26 mouse cellular contexts compared by ENCODE assay signal in the genomic region with DNA sequence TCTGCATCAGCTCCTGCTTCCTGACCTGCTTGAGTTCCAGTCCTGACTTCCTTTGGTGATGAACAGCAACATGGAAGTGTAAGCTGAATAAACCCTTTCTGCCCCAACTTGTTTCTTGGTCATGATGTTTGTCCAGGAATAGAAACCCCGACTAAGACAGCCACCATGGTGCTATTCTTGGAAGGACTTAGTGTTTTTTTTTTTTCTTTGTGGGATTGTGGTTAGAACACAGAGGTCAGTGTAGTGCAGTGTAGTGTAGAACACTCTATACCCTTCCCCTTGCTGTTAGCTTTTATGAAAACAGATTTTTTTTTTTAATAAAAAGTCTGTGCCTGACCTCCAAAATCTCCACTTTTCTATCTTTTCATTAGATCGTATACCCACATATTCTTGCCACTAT. TPM values are rescaled to one million over a fixed set of nuclear protein-coding genes. Genes with fewer than 3 reads are reported as not detected.
DNase-seq lines count a peak whose midpoint lies in the region; ATAC-seq and TF ChIP-seq lines count a peak whose summit lies in the region.
"Had no signal": no experiment of that assay in that cellular context is flagged by ENCODE, and none has a peak within 500 bp of the region (broad histone marks: within the 10 kb centered on the region; RNA-seq: fewer than 3 reads in every experiment).

No protein-coding gene starts in this region.

- peak; percentile 72 for ATAC-seq in common myeloid progenitor, adult 5-6 weeks (replicated peaks; ENCODE audit: low read depth, poor library complexity, severe bottlenecking)
- ATAC-seq in megakaryocyte, adult 5-6 weeks (ENCODE audit: poor library complexity, severe bottlenecking) = 0 out of 2 replicates have a peak, but pooled peaks have one; percentile 24
- ATAC-seq: forebrain, embryonic 13.5 days; forebrain, embryonic 16.5 days; hindbrain, embryonic 16.5 days; intestine, embryonic 15.5 days had no signal

- DNase-seq in 3T3-L1 (ENCODE audit: low read depth, low spot score) (peak; percentile 20), CH12.LX (ENCODE audit: extremely low read depth) (peak; percentile 40)
- no peak for DNase-seq in left cerebral cortex, postnatal 14 days (ENCODE audit: low spot score in 2 of 2)
- DNase-seq in thymus, postnatal 14 days = no peak
- DNase-seq in gastrocnemius, postnatal 10 days = no peak
- DNase-seq: adrenal gland, adult 8-10 months; adrenal gland, postnatal 25 days; cerebellum, adult 18-20 months; cerebellum, adult 9-11 months; cerebellum, postnatal 25 days; embryo, embryonic 11 days; heart, postnatal 10 days; heart, postnatal 36 days; kidney, adult 11 months had no signal

- dilution Hi-C loops in CH12.LX (cut with MboI; ENCODE audit: extremely low pct_ligation_motif_present, extremely low pct_unique_long_range_greater_than_20kb, low sequenced_read_pairs) = no loop called here

- in situ Hi-C loops in CH12.LX (cut with MboI; ENCODE audit: low pct_ligation_motif_present, low pct_unique_long_range_greater_than_20kb, low sequenced_read_pairs) = no loop called here

- H3K4me1 ChIP-seq in CH12.LX (ENCODE audit: control insufficient read depth in 1 of 2, insufficient read depth in 2 of 2) = peaks cover 19 to 57% of the 10 kb centered on the region in 2 experiments
- H3K4me1 ChIP-seq: forebrain, embryonic 10.5 days; forebrain, embryonic 13.5 days; heart, embryonic 12.5 days; heart, embryonic 15.5 days; hindbrain, embryonic 10.5 days; hindbrain, embryonic 13.5 days; intestine, embryonic 15.5 days had no signal

- no peak for TF ChIP-seq CTCF in CH12.LX (conservative IDR thresholded peaks at IDR 0.05 in 1 of 2, IDR thresholded peaks at IDR 0.05 in 1 of 2; ENCODE audit: low read depth in 2 of 2, low read length in 2 of 2)

- TF ChIP-seq POLR2A in CH12.LX (IDR thresholded peaks at IDR 0.05; ENCODE audit: low read depth, low read length) = no peak

- no peak overlapping the region for H3K4me3 ChIP-seq in CH12.LX (replicated peaks in 1 of 3; ENCODE audit: low read depth in 2 of 3, low read length in 2 of 3, poor library complexity in 1 of 3)
- H3K4me3 ChIP-seq: forebrain, embryonic 10.5 days; forebrain, embryonic 13.5 days; heart, embryonic 12.5 days; heart, embryonic 15.5 days; hindbrain, embryonic 10.5 days; hindbrain, embryonic 13.5 days; intestine, embryonic 15.5 days had no signal

- TF ChIP-seq EP300 in CH12.LX (IDR thresholded peaks at IDR 0.05; ENCODE audit: low read length) = peak; percentile 77

- H3K36me3 ChIP-seq in CH12.LX (replicated peaks in 1 of 2; ENCODE audit: control insufficient read depth in 1 of 2, insufficient read depth in 1 of 2, low read length in 1 of 2) = peaks cover 14 to 15% of the 10 kb centered on the region in 2 experiments
- H3K36me3 ChIP-seq: intestine, embryonic 15.5 days had no signal

- H3K9me3 ChIP-seq in CH12.LX (replicated peaks; ENCODE audit: low read length) = no peaks in the 10 kb centered on the region
- H3K9me3 ChIP-seq: forebrain, embryonic 10.5 days; forebrain, embryonic 13.5 days; G1E; heart, embryonic 12.5 days; heart, embryonic 15.5 days; hindbrain, embryonic 10.5 days; hindbrain, embryonic 13.5 days; intestine, embryonic 15.5 days had no signal

- no peaks in the 10 kb centered on the region for H3K27me3 ChIP-seq in CH12.LX (replicated peaks)
- H3K27me3 ChIP-seq: forebrain, embryonic 13.5 days; heart, embryonic 12.5 days; heart, embryonic 15.5 days; hindbrain, embryonic 13.5 days; intestine, embryonic 15.5 days had no signal

- H3K4me2 ChIP-seq in CH12.LX (ENCODE audit: insufficient read depth, low read depth, poor library complexity, severe bottlenecking) = peak overlapping the region; percentile 33; the same call in 1 of the 2 replicates
- H3K4me2 ChIP-seq: forebrain, embryonic 13.5 days; heart, embryonic 12.5 days; heart, embryonic 15.5 days; hindbrain, embryonic 13.5 days; intestine, embryonic 15.5 days had no signal

- H3K79me2 ChIP-seq in CH12.LX (replicated peaks; ENCODE audit: control insufficient read depth, extremely low read depth, insufficient read depth, poor library complexity, severe bottlenecking) = peaks cover 5% of the 10 kb centered on the region; the same call in 1 of the 2 replicates

- H3K27ac ChIP-seq in CH12.LX (ENCODE audit: insufficient read depth, low read depth) = no peak overlapping the region; the same call in 1 of the 2 replicates
- H3K27ac ChIP-seq: forebrain, embryonic 10.5 days; forebrain, embryonic 13.5 days; heart, embryonic 15.5 days; hindbrain, embryonic 10.5 days; hindbrain, embryonic 13.5 days; intestine, embryonic 15.5 days had no signal

- intact Hi-C loops in left cerebral cortex, postnatal 14 days (cut with DNase I) = no loop called here

- TF ChIP-seq RAD21 in CH12.LX (IDR thresholded peaks at IDR 0.05; ENCODE audit: low read depth, low read length) = no peak

- H3K9ac ChIP-seq in CH12.LX (ENCODE audit: insufficient read depth, low read depth) = no peak overlapping the region
- H3K9ac ChIP-seq: forebrain, embryonic 13.5 days; heart, embryonic 12.5 days; heart, embryonic 15.5 days; hindbrain, embryonic 13.5 days; intestine, embryonic 15.5 days had no signal

TF ChIP-seq in CH12.LX, 34 proteins besides CTCF, POLR2A, EP300 and RAD21 (continues in another document):
- TF ChIP-seq JUN (IDR thresholded peaks at IDR 0.05; ENCODE audit: insufficient read depth, low read depth, low read length) = no peak; the same call in 1 of the 2 replicates
- TF ChIP-seq KAT2A (IDR thresholded peaks at IDR 0.05; ENCODE audit: insufficient replicate concordance, low read length) = no peak
- no peak for TF ChIP-seq RCOR1 (conservative IDR thresholded peaks at IDR 0.05; ENCODE audit: low read depth, low read length)
- TF ChIP-seq ZMIZ1 (IDR thresholded peaks at IDR 0.05; ENCODE audit: low read depth, low read length) = no peak
- no peak for TF ChIP-seq GABPA (IDR thresholded peaks at IDR 0.05; ENCODE audit: insufficient replicate concordance, low read depth, low read length)
- TF ChIP-seq MXI1 (IDR thresholded peaks at IDR 0.05; ENCODE audit: low read depth, low read length) = no peak
- TF ChIP-seq TBP (conservative IDR thresholded peaks at IDR 0.05; ENCODE audit: low read depth, low read length) = no peak
- peak; percentile 78 for TF ChIP-seq IRF4 (IDR thresholded peaks at IDR 0.05; ENCODE audit: low read depth, low read length)
- no peak for TF ChIP-seq USF2 (conservative IDR thresholded peaks at IDR 0.05; ENCODE audit: low read depth, low read length)
- TF ChIP-seq MAX (IDR thresholded peaks at IDR 0.05; ENCODE audit: low read length) = no peak
- TF ChIP-seq CHD1 (IDR thresholded peaks at IDR 0.05; ENCODE audit: low read depth, low read length) = no peak
- no peak for TF ChIP-seq UBTF (IDR thresholded peaks at IDR 0.05; ENCODE audit: low read depth, low read length)
- TF ChIP-seq HCFC1 (IDR thresholded peaks at IDR 0.05; ENCODE audit: low read depth, low read length) = no peak
- TF ChIP-seq MAFK (IDR thresholded peaks at IDR 0.05; ENCODE audit: insufficient replicate concordance, low read length) = 0 out of 2 replicates have a peak, but pooled peaks have one; percentile 51
- TF ChIP-seq MAZ (IDR thresholded peaks at IDR 0.05; ENCODE audit: low read depth, low read length) = no peak
- TF ChIP-seq ZNF384 (IDR thresholded peaks at IDR 0.05; ENCODE audit: low read depth, low read length) = peak; percentile 95
- no peak for TF ChIP-seq NRF1 (IDR thresholded peaks at IDR 0.05; ENCODE audit: low read depth, low read length)
- peak; percentile 98 for TF ChIP-seq MEF2A (IDR thresholded peaks at IDR 0.05; ENCODE audit: borderline replicate concordance, low read depth, low read length)
- TF ChIP-seq JUND (conservative IDR thresholded peaks at IDR 0.05; ENCODE audit: low read depth, low read length) = 0 out of 2 replicates have a peak, but pooled peaks have one; percentile 21
- TF ChIP-seq ETS1 (conservative IDR thresholded peaks at IDR 0.05; ENCODE audit: low read depth, low read length) = peak; percentile 67; the same call in 1 of the 2 replicates
- TF ChIP-seq TCF12 (IDR thresholded peaks at IDR 0.05; ENCODE audit: low read depth, low read length) = 0 out of 2 replicates have a peak, but pooled peaks have one; percentile 43

RNA-seq across cellular contexts. Expression of gene Dcps, which starts 7.0 kb away (rescaled TPM):
- total RNA-seq in CH12.LX (2012; rRNA removed) (64.3 and 70.1 TPM in 2 replicates), CH12.LX (2014; rRNA removed) (113 TPM in 2 replicates)
- polyA plus RNA-seq in CH12.LX (2012; ENCODE audit: insufficient read length, low read depth) = 94.3 and 102 TPM in 2 replicates
- total RNA-seq in common myeloid progenitor, adult 5-6 weeks (2017) = 64.0 and 71.4 TPM in 2 replicates
- total RNA-seq in megakaryocyte, adult 5-6 weeks (2015) = 32.2 and 41.6 TPM in 2 replicates
- total RNA-seq in megakaryocyte, adult 5-6 weeks (2017) = 33.7 and 38.0 TPM in 2 replicates
- 10 to 100 TPM; 15.6 to 17.8 TPM for total RNA-seq in left cerebral cortex, postnatal 14 days (2021)
- 10 to 100 TPM; 11.2 TPM for total RNA-seq in gastrocnemius, postnatal 10 days (2021)

RNA-seq across cellular contexts. Expression of gene Srpr, which starts 17.1 kb away (rescaled TPM):
- total RNA-seq in CH12.LX (2012; rRNA removed) (40.1 and 50.7 TPM in 2 replicates), CH12.LX (2014; rRNA removed) (33.0 and 38.2 TPM in 2 replicates)
- 95.0 and 99.2 TPM in 2 replicates for polyA plus RNA-seq in CH12.LX (2012; ENCODE audit: insufficient read length, low read depth)
- total RNA-seq in common myeloid progenitor, adult 5-6 weeks (2017) = 72.6 and 94.0 TPM in 2 replicates
- total RNA-seq in megakaryocyte, adult 5-6 weeks (2015) = 54.9 and 56.3 TPM in 2 replicates
- total RNA-seq in megakaryocyte, adult 5-6 weeks (2017) = 42.6 and 72.8 TPM in 2 replicates
- total RNA-seq in left cerebral cortex, postnatal 14 days (2021) = 10 to 100 TPM; 59.9 to 62.4 TPM
- total RNA-seq in gastrocnemius, postnatal 10 days (2021) = 100 to 1,000 TPM; 171 to 172 TPM

RNA-seq across cellular contexts. Expression of gene Tirap, which starts 17.3 kb away (rescaled TPM):
- total RNA-seq in CH12.LX (2012; rRNA removed) (10.5 and 11.8 TPM in 2 replicates), CH12.LX (2014; rRNA removed) (14.2 and 18.0 TPM in 2 replicates)
- 15.6 and 18.7 TPM in 2 replicates for polyA plus RNA-seq in CH12.LX (2012; ENCODE audit: insufficient read length, low read depth)
- total RNA-seq in common myeloid progenitor, adult 5-6 weeks (2017) = 3.2 and 29.8 TPM in 2 replicates
- total RNA-seq in megakaryocyte, adult 5-6 weeks (2015) = 11.1 and 12.8 TPM in 2 replicates
- total RNA-seq in megakaryocyte, adult 5-6 weeks (2017) = 17.5 and 20.2 TPM in 2 replicates
- total RNA-seq in left cerebral cortex, postnatal 14 days (2021) = 1 to 10 TPM; 1.8 to 2.7 TPM
- total RNA-seq in gastrocnemius, postnatal 10 days (2021) = 10 to 100 TPM; 17.1 to 18.4 TPM

RNA-seq across cellular contexts. Expression of gene Foxred1, which starts 28.0 kb away (rescaled TPM):
- total RNA-seq in CH12.LX (2012; rRNA removed) = 31.1 and 40.3 TPM in 2 replicates
- total RNA-seq in CH12.LX (2014; rRNA removed) = 69.1 and 70.0 TPM in 2 replicates
- polyA plus RNA-seq in CH12.LX (2012; ENCODE audit: insufficient read length, low read depth) = 40.3 and 42.6 TPM in 2 replicates
- total RNA-seq in common myeloid progenitor, adult 5-6 weeks (2017) = 31.4 and 50.0 TPM in 2 replicates
- total RNA-seq in megakaryocyte, adult 5-6 weeks (2015) = 9.7 and 11.2 TPM in 2 replicates
- total RNA-seq in megakaryocyte, adult 5-6 weeks (2017) = 26.9 and 28.5 TPM in 2 replicates
- total RNA-seq in left cerebral cortex, postnatal 14 days (2021) = 10 to 100 TPM; 36.3 to 37.0 TPM
- total RNA-seq in gastrocnemius, postnatal 10 days (2021) = 10 to 100 TPM; 34.8 to 41.1 TPM

Comparison
In these comparisons a context has a peak if more than half of its experiments do, and no peak if none do; other contexts are left out.
1. DNase-seq: peak in 3T3-L1 (single experiment) and CH12.LX (single experiment); none in left cerebral cortex, postnatal 14 days (0 of 2), thymus, postnatal 14 days (single experiment) and gastrocnemius, postnatal 10 days (single experiment).